Mouse (Mus musculus): ENCODE results near the gene Fanci. TPM values are rescaled to one million over a fixed set of nuclear protein-coding genes. Genes with fewer than 3 reads are reported as not detected.

Gene Fanci
- total RNA-seq, 1 experiment: 33.0 TPM

GRCm38 (mm10) chr7:79414449-79415375 lies 23.0 kb downstream of the Fanci start:
- Histone ChIP-seq H3K4me1 (ENCODE audit: control insufficient read depth in 2 of 2, insufficient read depth in 2 of 2, low read length in 2 of 2, poor library complexity in 1 of 2) (peaks cover 0 to 2% of the 10 kb centered on the region in 2 experiments; a peak in 1 of 4 replicates), H3K27ac (ENCODE audit: insufficient read depth, low read depth, low read length, poor library complexity, severe bottlenecking) (no peak overlapping the region), H3K9ac (ENCODE audit: insufficient read depth, low read depth, low read length, poor library complexity, severe bottlenecking) (no peak overlapping the region), H3K4me3 (ENCODE audit: insufficient read depth in 1 of 2, low read depth in 1 of 2, low read length in 2 of 2, poor library complexity in 1 of 2, severe bottlenecking in 1 of 2) (no peak overlapping the region), H3K36me3 (ENCODE audit: control insufficient read depth, insufficient read depth, low read length, poor library complexity, severe bottlenecking) (peaks cover 24% of the 10 kb centered on the region), H3K9me3 (ENCODE audit: control insufficient read depth, insufficient read depth, low read depth, low read length) (no peaks in the 10 kb centered on the region)
- TF ChIP-seq CHD2 (IDR thresholded peaks at IDR 0.05; ENCODE audit: low read depth, low read length) (no peak), HCFC1 (IDR thresholded peaks at IDR 0.05; ENCODE audit: borderline replicate concordance, insufficient read depth, low read length) (no peak), MAFK (IDR thresholded peaks at IDR 0.05; ENCODE audit: insufficient read depth, low read depth, low read length) (no peak), ZNF384 (IDR thresholded peaks at IDR 0.05; ENCODE audit: low read depth, low read length) (no peak), ZC3H11A (IDR thresholded peaks at IDR 0.05; ENCODE audit: borderline replicate concordance, low read depth, low read length) (no peak)
- in situ Hi-C loops (cut with MboI; ENCODE audit: low sequenced_read_pairs in 2 of 2, unreplicated experiment in 2 of 2): no loop called here
- DNase-seq (ENCODE audit: low read depth, low spot score): no peak

- Histone ChIP-seq H3K4me1 (ENCODE audit: control insufficient read depth in 2 of 2, insufficient read depth in 2 of 2, low read length in 2 of 2, poor library complexity in 1 of 2) (no peaks in the 10 kb centered on the region), H3K9ac (ENCODE audit: insufficient read depth, low read depth, low read length, poor library complexity, severe bottlenecking) (no peak overlapping the region), H3K9me3 (ENCODE audit: control insufficient read depth, insufficient read depth, low read depth, low read length) (no peaks in the 10 kb centered on the region), H3K36me3 (ENCODE audit: control insufficient read depth, insufficient read depth, low read length, poor library complexity, severe bottlenecking) (peaks cover 20% of the 10 kb centered on the region), H3K27ac (ENCODE audit: insufficient read depth, low read depth, low read length, poor library complexity, severe bottlenecking) (no peak overlapping the region), H3K4me3 (ENCODE audit: insufficient read depth in 1 of 2, low read depth in 1 of 2, low read length in 2 of 2, poor library complexity in 1 of 2, severe bottlenecking in 1 of 2) (no peak overlapping the region)
- in situ Hi-C loops (cut with MboI; ENCODE audit: low sequenced_read_pairs in 2 of 2, unreplicated experiment in 2 of 2): no loop called here
- TF ChIP-seq ZNF384 (IDR thresholded peaks at IDR 0.05; ENCODE audit: low read depth, low read length) (no peak), HCFC1 (IDR thresholded peaks at IDR 0.05; ENCODE audit: borderline replicate concordance, insufficient read depth, low read length) (no peak), CHD2 (IDR thresholded peaks at IDR 0.05; ENCODE audit: low read depth, low read length) (no peak), MAFK (IDR thresholded peaks at IDR 0.05; ENCODE audit: insufficient read depth, low read depth, low read length) (no peak), ZC3H11A (IDR thresholded peaks at IDR 0.05; ENCODE audit: borderline replicate concordance, low read depth, low read length) (no peak)
- DNase-seq (ENCODE audit: low read depth, low spot score): no peak
These were observed 28.2 kb downstream of the Fanci start for GRCm38 (mm10) chr7:79419950-79420349.

- in situ Hi-C loops (cut with MboI; ENCODE audit: low sequenced_read_pairs in 2 of 2, unreplicated experiment in 2 of 2): no loop called here
- no peak overlapping the region for H3K27ac ChIP-seq (ENCODE audit: insufficient read depth, low read depth, low read length, poor library complexity, severe bottlenecking)
- no peak for TF ChIP-seq ZC3H11A (IDR thresholded peaks at IDR 0.05; ENCODE audit: borderline replicate concordance, low read depth, low read length)
- TF ChIP-seq MAFK (IDR thresholded peaks at IDR 0.05; ENCODE audit: insufficient read depth, low read depth, low read length): no peak
- no peak for TF ChIP-seq HCFC1 (IDR thresholded peaks at IDR 0.05; ENCODE audit: borderline replicate concordance, insufficient read depth, low read length)
- TF ChIP-seq CHD2 (IDR thresholded peaks at IDR 0.05; ENCODE audit: low read depth, low read length): no peak
- no peak for TF ChIP-seq ZNF384 (IDR thresholded peaks at IDR 0.05; ENCODE audit: low read depth, low read length)
- no peak overlapping the region for H3K9ac ChIP-seq (ENCODE audit: insufficient read depth, low read depth, low read length, poor library complexity, severe bottlenecking)
- H3K36me3 ChIP-seq (ENCODE audit: control insufficient read depth, insufficient read depth, low read length, poor library complexity, severe bottlenecking): peaks cover 33% of the 10 kb centered on the region
- no peak overlapping the region for H3K4me3 ChIP-seq (ENCODE audit: insufficient read depth in 1 of 2, low read depth in 1 of 2, low read length in 2 of 2, poor library complexity in 1 of 2, severe bottlenecking in 1 of 2)
- no peak for DNase-seq (ENCODE audit: low read depth, low spot score)
- H3K9me3 ChIP-seq (ENCODE audit: control insufficient read depth, insufficient read depth, low read depth, low read length): no peaks in the 10 kb centered on the region
- H3K4me1 ChIP-seq (ENCODE audit: control insufficient read depth in 2 of 2, insufficient read depth in 2 of 2, low read length in 2 of 2, poor library complexity in 1 of 2): peaks cover 5 to 7% of the 10 kb centered on the region in 2 experiments; a peak in 1 of 4 replicates
These were observed 31.1 kb downstream of the Fanci start for GRCm38 (mm10) chr7:79422876-79423275.

- TF ChIP-seq MAFK (IDR thresholded peaks at IDR 0.05; ENCODE audit: insufficient read depth, low read depth, low read length) (no peak), HCFC1 (IDR thresholded peaks at IDR 0.05; ENCODE audit: borderline replicate concordance, insufficient read depth, low read length) (no peak), ZC3H11A (IDR thresholded peaks at IDR 0.05; ENCODE audit: borderline replicate concordance, low read depth, low read length) (no peak), ZNF384 (IDR thresholded peaks at IDR 0.05; ENCODE audit: low read depth, low read length) (no peak), CHD2 (IDR thresholded peaks at IDR 0.05; ENCODE audit: low read depth, low read length) (no peak)
- peaks cover 29% of the 10 kb centered on the region for H3K36me3 ChIP-seq (ENCODE audit: control insufficient read depth, insufficient read depth, low read length, poor library complexity, severe bottlenecking)
- no peak overlapping the region for H3K4me3 ChIP-seq (ENCODE audit: insufficient read depth in 1 of 2, low read depth in 1 of 2, low read length in 2 of 2, poor library complexity in 1 of 2, severe bottlenecking in 1 of 2)
- in situ Hi-C loops (cut with MboI; ENCODE audit: low sequenced_read_pairs in 2 of 2, unreplicated experiment in 2 of 2): no loop called here
- no peak overlapping the region for H3K27ac ChIP-seq (ENCODE audit: insufficient read depth, low read depth, low read length, poor library complexity, severe bottlenecking)
- no peak for DNase-seq (ENCODE audit: low read depth, low spot score)
- H3K9ac ChIP-seq (ENCODE audit: insufficient read depth, low read depth, low read length, poor library complexity, severe bottlenecking): no peak overlapping the region
- H3K9me3 ChIP-seq (ENCODE audit: control insufficient read depth, insufficient read depth, low read depth, low read length): no peaks in the 10 kb centered on the region
- peaks cover 9 to 12% of the 10 kb centered on the region in 2 experiments; a peak in 3 of 4 replicates for H3K4me1 ChIP-seq (ENCODE audit: control insufficient read depth in 2 of 2, insufficient read depth in 2 of 2, low read length in 2 of 2, poor library complexity in 1 of 2)
These were observed 34.1 kb downstream of the Fanci start for GRCm38 (mm10) chr7:79425804-79426203.

Data from ES-E14 (cell line).